Mouse (Mus musculus) embryo, embryonic 11.5 days (tissue): Measurements from ENCODE around the gene Itgb1bp1.

Experiments
- DNase-seq: peaks from one replicate; pipeline ENCODE4 v3.0.0-alpha.2; 2012; ENCODE audit warnings: low read depth, low spot score

The Itgb1bp1 gene

GRCm38 (mm10) chr12:21247711-21248392, 38.2 kb downstream of the Itgb1bp1 start:
- no peak for DNase-seq

GRCm38 (mm10) chr12:21244375-21244960, 41.6 kb downstream of the Itgb1bp1 start:
- no peak for DNase-seq

GRCm38 (mm10) chr12:21241965-21242364, 44.1 kb downstream of the Itgb1bp1 start:
- DNase-seq = no peak

- DNase-seq = no peak
Measured at GRCm38 (mm10) chr12:21234560-21234959, 51.5 kb downstream of the Itgb1bp1 start.

GRCm38 (mm10) chr12:21233727-21234126, 52.4 kb downstream of the Itgb1bp1 start:
- no peak for DNase-seq

GRCm38 (mm10) chr12:21229076-21229918, 56.8 kb downstream of the Itgb1bp1 start:
- no peak for DNase-seq

GRCm38 (mm10) chr12:21228650-21229049, 57.4 kb downstream of the Itgb1bp1 start:
- no peak for DNase-seq

- no peak for DNase-seq
Measured at GRCm38 (mm10) chr12:21227076-21227980, 58.8 kb downstream of the Itgb1bp1 start.

- no peak for DNase-seq
Measured at GRCm38 (mm10) chr12:21226316-21226715, 59.8 kb downstream of the Itgb1bp1 start.

GRCm38 (mm10) chr12:21225358-21225757, 60.7 kb downstream of the Itgb1bp1 start:
- no peak for DNase-seq

- no peak for DNase-seq
Measured at GRCm38 (mm10) chr12:21223923-21224322, 62.2 kb downstream of the Itgb1bp1 start.

GRCm38 (mm10) chr12:21220596-21220995, 65.5 kb downstream of the Itgb1bp1 start:
- DNase-seq = no peak

GRCm38 (mm10) chr12:21217776-21218444, 68.2 kb downstream of the Itgb1bp1 start:
- DNase-seq = no peak

- no peak for DNase-seq
Measured at GRCm38 (mm10) chr12:21214551-21215165, 71.4 kb downstream of the Itgb1bp1 start.

- no peak for DNase-seq
Measured at GRCm38 (mm10) chr12:21212876-21213275, 73.2 kb downstream of the Itgb1bp1 start.

- no peak for DNase-seq
Measured at GRCm38 (mm10) chr12:21209273-21209672, 76.8 kb downstream of the Itgb1bp1 start.

- DNase-seq = no peak
Measured at GRCm38 (mm10) chr12:21208172-21208795, 77.8 kb downstream of the Itgb1bp1 start.

GRCm38 (mm10) chr12:21207422-21207821, 78.7 kb downstream of the Itgb1bp1 start:
- DNase-seq = no peak

GRCm38 (mm10) chr12:21205799-21206198, 80.3 kb downstream of the Itgb1bp1 start:
- DNase-seq = no peak
